Mouse (Mus musculus) liver, embryonic 14.5 days (tissue): ENCODE results near the gene Tmf1.

Experiments
- CTCF ChIP-seq: IDR thresholded peaks from 2 replicates; pipeline ENCODE4 v1.5.1; 2016; ENCODE audit warnings: antibody characterized with exemption, low read depth, control low read depth
- EP300 ChIP-seq: IDR thresholded peaks from 2 replicates; pipeline ENCODE4 v1.6.1; 2016; ENCODE audit warnings: antibody characterized with exemption, low read depth

DNA sequence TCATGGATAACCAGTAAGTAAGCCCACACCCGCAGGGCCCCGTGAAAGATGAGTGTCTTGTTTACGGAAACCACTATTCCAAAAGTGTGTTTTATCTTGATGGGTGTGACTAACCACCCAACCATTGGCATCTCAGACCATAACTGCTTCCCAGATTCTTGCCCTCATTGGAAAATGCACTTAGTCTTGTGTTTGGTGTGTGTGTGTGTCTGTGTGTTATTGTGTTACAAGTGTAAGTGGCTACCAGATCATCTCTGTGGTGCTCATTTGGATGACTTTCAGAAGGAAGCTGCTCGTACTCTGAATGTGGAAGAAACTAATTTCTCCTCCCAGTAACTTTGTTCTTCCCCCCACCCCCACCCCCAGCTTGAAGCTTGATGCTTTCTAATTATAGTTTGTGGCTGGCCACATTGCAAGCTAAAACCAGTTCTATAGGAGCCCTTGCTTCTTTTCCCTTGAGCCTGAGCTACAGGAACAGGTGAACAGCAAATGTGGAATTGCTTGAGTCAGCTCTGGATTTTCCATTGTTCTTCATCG lies 44.1 kb upstream of the Tmf1 start:
- no peak for TF ChIP-seq CTCF
- TF ChIP-seq EP300: no peak
